In genomic region chr8:110010868-110011267, GRCm38 (mm10) we compare ENCODE assay signal across 7 mouse cellular contexts. TPM values are rescaled to one million over a fixed set of nuclear protein-coding genes. Genes with fewer than 3 reads are reported as not detected.
DNase-seq lines count a peak whose midpoint lies in the region; ATAC-seq and TF ChIP-seq lines count a peak whose summit lies in the region.

No protein-coding gene starts in this region.

- peak; percentile 15 to 45 for DNase-seq in left cerebral cortex, adult 18-20 months (ENCODE audit: low spot score in 2 of 2)
- no peak for DNase-seq in left cerebral cortex, adult 11 months (ENCODE audit: low spot score)
- DNase-seq in ZHBTc4 (ENCODE audit: low read depth, low spot score), result peak; percentile 76
- peak; percentile 76 to 79 for DNase-seq in kidney, postnatal 4 days
- peak; percentile 80 for DNase-seq in retina, embryonic 14.5 days (ENCODE audit: low spot score)

- TF ChIP-seq POLR2A in ES-Bruce4 (IDR thresholded peaks at IDR 0.05; ENCODE audit: insufficient read depth, low read length), result no peak

- H3K27ac ChIP-seq in ES-Bruce4 (ENCODE audit: insufficient read depth, low read length), result no peak overlapping the region

- peak; percentile 52 for TF ChIP-seq CTCF in ES-Bruce4 (IDR thresholded peaks at IDR 0.05; ENCODE audit: low read depth, low read length)

- peak; percentile 69 for ATAC-seq in common myeloid progenitor, adult 5-6 weeks (replicated peaks; ENCODE audit: low read depth, poor library complexity, severe bottlenecking)

- no peak overlapping the region for H3K9ac ChIP-seq in ES-Bruce4 (ENCODE audit: low read depth, poor library complexity, severe bottlenecking)

- no peaks in the 10 kb centered on the region for H3K27me3 ChIP-seq in ES-Bruce4 (ENCODE audit: control insufficient read depth, insufficient read depth, low read length, poor library complexity, severe bottlenecking)

- H3K4me3 ChIP-seq in ES-Bruce4 (ENCODE audit: low read depth, low read length), result no peak overlapping the region

- peaks cover 8% of the 10 kb centered on the region for H3K4me1 ChIP-seq in ES-Bruce4 (ENCODE audit: control insufficient read depth, insufficient read depth, low read length)

- TF ChIP-seq EP300 in ES-Bruce4 (IDR thresholded peaks at IDR 0.05; ENCODE audit: insufficient read depth, low read depth, low read length), result no peak

- H3K36me3 ChIP-seq in ES-Bruce4 (ENCODE audit: control insufficient read depth, insufficient read depth, low read length, poor library complexity, severe bottlenecking), result no peaks in the 10 kb centered on the region

- H3K9me3 ChIP-seq in ES-Bruce4 (replicated peaks; ENCODE audit: control insufficient read depth, insufficient read depth, low read length, poor library complexity, severe bottlenecking), result no peaks in the 10 kb centered on the region

RNA-seq across cellular contexts. Expression of gene Tat, which starts 20.6 kb away (rescaled TPM):
- total RNA-seq in left cerebral cortex, adult 18-20 months (2021), result not detected
- polyA plus RNA-seq in ES-Bruce4 (2011; ENCODE audit: insufficient read depth, insufficient read length, low read depth, missing spikeins), result not detected in 2 replicates
- total RNA-seq in common myeloid progenitor, adult 5-6 weeks (2017), result not detected in 2 replicates

RNA-seq across cellular contexts. Expression of gene Chst4, which starts 28.7 kb away (rescaled TPM):
- under 1 TPM; 0.16 to 0.49 TPM for total RNA-seq in left cerebral cortex, adult 18-20 months (2021)
- polyA plus RNA-seq in ES-Bruce4 (2011; ENCODE audit: insufficient read depth, insufficient read length, low read depth, missing spikeins), result not detected in 2 replicates
- not detected in 2 replicates for total RNA-seq in common myeloid progenitor, adult 5-6 weeks (2017)

RNA-seq across cellular contexts. Expression of gene Marveld3, which starts 48.9 kb away (rescaled TPM):
- under 1 TPM; 0.37 to 0.45 TPM for total RNA-seq in left cerebral cortex, adult 18-20 months (2021)
- 6.4 and 9.3 TPM in 2 replicates for polyA plus RNA-seq in ES-Bruce4 (2011; ENCODE audit: insufficient read depth, insufficient read length, low read depth, missing spikeins)
- not detected in 2 replicates for total RNA-seq in common myeloid progenitor, adult 5-6 weeks (2017)
